Mouse (Mus musculus): ENCODE data around the gene Trp73.

DNA sequence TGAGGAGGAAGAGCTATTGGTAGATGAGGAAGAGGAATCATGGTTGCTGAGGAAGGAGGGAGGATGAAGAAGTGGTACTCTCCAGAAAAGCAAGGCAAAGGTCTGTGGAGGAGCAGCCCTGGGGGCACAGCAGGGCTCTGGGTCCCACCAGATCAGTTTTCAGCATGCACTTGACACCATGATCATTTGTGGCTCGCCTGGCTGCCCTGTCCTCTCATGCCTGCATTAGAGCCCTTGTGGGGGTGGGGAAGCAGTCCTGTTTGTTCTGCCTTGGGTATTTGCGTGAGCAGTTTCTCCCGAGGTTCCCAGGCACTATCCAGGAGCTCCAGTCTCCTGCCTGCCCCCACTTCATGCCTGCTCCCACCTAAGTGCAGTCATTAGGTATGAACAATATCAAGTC, 102.9 kb downstream of the Trp73 start:
- TF ChIP-seq CTCF (IDR thresholded peaks at IDR 0.05; ENCODE audit: low read depth) (no peak), EP300 (IDR thresholded peaks at IDR 0.05; ENCODE audit: low read depth) (no peak)
